Mouse (Mus musculus) embryonic facial prominence, embryonic 11.5 days (tissue): ENCODE measurements around the gene Slc6a4. TPM values are rescaled to one million over a fixed set of nuclear protein-coding genes. Genes with fewer than 3 reads are reported as not detected.

Experiments used
- ATAC-seq: fragments of 200-750 bp; cut with Nextera tagmentation; replicated peaks from 2 replicates; pipeline ENCODE4 v1.8.0; 2017; ENCODE audit warnings: low read depth; ENCODE audit not compliant: insufficient number of reproducible peaks, low FRiP score, low TSS enrichment
- DNase-seq: peaks from one replicate; pipeline ENCODE4 v3.0.0-alpha.2; 2015; ENCODE audit warnings: low spot score
- H3K27ac ChIP-seq: fragments of 300-500 bp; sonication (generic); replicated peaks from 2 replicates; pipeline ENCODE4 v1.5.1; 2014; ENCODE audit warnings: mild to moderate bottlenecking, low read depth, low read length, control low read depth
- H3K27me3 ChIP-seq: fragments of 300-500 bp; sonication (generic); 2 replicates; pipeline ENCODE4 v1.6.1; 2014; ENCODE audit warnings: mild to moderate bottlenecking, low read length, moderate library complexity, mixed read lengths; ENCODE audit not compliant: control insufficient read depth, insufficient read depth
- H3K36me3 ChIP-seq: fragments of 300-500 bp; sonication (generic); replicated peaks from 2 replicates; pipeline ENCODE4 v1.6.1; 2014; ENCODE audit warnings: low read depth, mild to moderate bottlenecking, low read length, moderate library complexity, mixed read lengths; ENCODE audit not compliant: control insufficient read depth, insufficient read depth
- H3K4me1 ChIP-seq: fragments of 300-500 bp; sonication (generic); 2 replicates; pipeline ENCODE4 v1.6.1; 2014; ENCODE audit warnings: low read length, mixed read lengths; ENCODE audit not compliant: control insufficient read depth, insufficient read depth
- H3K4me2 ChIP-seq: fragments of 300-500 bp; sonication (generic); 2 replicates; pipeline ENCODE4 v1.6.1; 2014; ENCODE audit warnings: low read depth, mild to moderate bottlenecking, control low read depth, low read length, moderate library complexity
- H3K4me3 ChIP-seq: fragments of 300-500 bp; sonication (generic); 2 replicates; pipeline ENCODE4 v1.5.1; 2014; ENCODE audit warnings: low read depth, low read length, control low read depth
- H3K9ac ChIP-seq: fragments of 300-500 bp; sonication (generic); replicated peaks from 2 replicates; pipeline ENCODE4 v1.6.1; 2014; ENCODE audit warnings: mild to moderate bottlenecking, control low read depth, low read length
- H3K9me3 ChIP-seq: fragments of 300-500 bp; sonication (generic); replicated peaks from 2 replicates; pipeline ENCODE4 v1.6.1; 2016; ENCODE audit warnings: mild to moderate bottlenecking, low read length, inconsistent platforms, mixed read lengths; ENCODE audit not compliant: control insufficient read depth
- WGBS: fragments of 180-500 bp; shearing (Covaris S2); extraction: QIAGEN DNeasy Blood & Tissue Kit; methylation state at CpG from one replicate; pipeline ENCODE4 v1.1.7; 2014; 5-methylcytosine and 5-hydroxymethylcytosine counted together
- polyA plus RNA-seq: library from polyadenylated mRNA; unstranded; fragments of >200 nt; fragmentation: Nextera tagmentation; extraction: Ambion mirVana; gene quantifications from 2 replicates; pipeline ENCODE4 v1.2.1, GENCODE M21; 2014

The Slc6a4 gene
- polyA plus RNA-seq, 1 experiment from 2014 or later: 1.0 TPM

GRCm38 (mm10) chr11:77026559-77026958, 28.2 kb downstream of the Slc6a4 start:
- no peak overlapping the region for H3K9ac ChIP-seq
- no peak overlapping the region for H3K4me2 ChIP-seq
- no peaks in the 10 kb centered on the region for H3K9me3 ChIP-seq
- 67% methylated on average over 3 of the region's 3 CpGs for WGBS
- H3K4me1 ChIP-seq: no peaks in the 10 kb centered on the region
- ATAC-seq: no peak
- H3K4me3 ChIP-seq: no peak overlapping the region
- H3K27me3 ChIP-seq: no peaks in the 10 kb centered on the region
- H3K36me3 ChIP-seq: no peaks in the 10 kb centered on the region
- H3K27ac ChIP-seq: no peak overlapping the region
- DNase-seq: no peak

GRCm38 (mm10) chr11:77028157-77028556, 29.8 kb downstream of the Slc6a4 start:
- 94% methylated on average over 3 of the region's 3 CpGs for WGBS

GRCm38 (mm10) chr11:77031151-77031934, 32.9 kb downstream of the Slc6a4 start:
- WGBS: 76% methylated on average over 14 of the region's 14 CpGs
- H3K27ac ChIP-seq: no peak overlapping the region

More at GRCm38 (mm10) chr11:77028157-77028556, 29.8 kb downstream of the Slc6a4 start:
- H3K27me3 ChIP-seq: no peaks in the 10 kb centered on the region
- no peaks in the 10 kb centered on the region for H3K9me3 ChIP-seq
- no peaks in the 10 kb centered on the region for H3K36me3 ChIP-seq
- H3K9ac ChIP-seq: no peak overlapping the region
- H3K4me3 ChIP-seq: no peak overlapping the region
- no peaks in the 10 kb centered on the region for H3K4me1 ChIP-seq
- ATAC-seq (no peak), DNase-seq (no peak)
- H3K27ac ChIP-seq: no peak overlapping the region
- H3K4me2 ChIP-seq: no peak overlapping the region

GRCm38 (mm10) chr11:77041891-77042290, 43.5 kb downstream of the Slc6a4 start:
- Histone ChIP-seq H3K9ac (no peak overlapping the region), H3K4me1 (no peaks in the 10 kb centered on the region), H3K36me3 (peaks cover 7% of the 10 kb centered on the region), H3K4me3 (no peak overlapping the region), H3K9me3 (no peaks in the 10 kb centered on the region), H3K27ac (no peak overlapping the region), H3K27me3 (no peaks in the 10 kb centered on the region), H3K4me2 (no peak overlapping the region)
- ATAC-seq: no peak
- WGBS: 81% methylated on average over 4 of the region's 4 CpGs
- no peak for DNase-seq

More at GRCm38 (mm10) chr11:77031151-77031934, 32.9 kb downstream of the Slc6a4 start:
- DNase-seq: no peak
- H3K4me2 ChIP-seq: no peak overlapping the region
- no peaks in the 10 kb centered on the region for H3K9me3 ChIP-seq
- H3K4me3 ChIP-seq: no peak overlapping the region
- no peaks in the 10 kb centered on the region for H3K27me3 ChIP-seq
- no peaks in the 10 kb centered on the region for H3K36me3 ChIP-seq
- ATAC-seq: no peak
- no peaks in the 10 kb centered on the region for H3K4me1 ChIP-seq
- no peak overlapping the region for H3K9ac ChIP-seq

GRCm38 (mm10) chr11:77042816-77043215, 44.4 kb downstream of the Slc6a4 start:
- Histone ChIP-seq H3K9ac (no peak overlapping the region), H3K4me1 (no peaks in the 10 kb centered on the region), H3K4me3 (no peak overlapping the region), H3K4me2 (no peak overlapping the region), H3K27me3 (no peaks in the 10 kb centered on the region), H3K9me3 (no peaks in the 10 kb centered on the region), H3K36me3 (peaks cover 7% of the 10 kb centered on the region), H3K27ac (no peak overlapping the region)
- DNase-seq: no peak
- no peak for ATAC-seq
- WGBS: 81% methylated on average over 2 of the region's 2 CpGs

GRCm38 (mm10) chr11:77061951-77062350, 63.5 kb downstream of the Slc6a4 start:
- Histone ChIP-seq H3K4me3 (no peak overlapping the region), H3K27me3 (no peaks in the 10 kb centered on the region), H3K4me1 (no peaks in the 10 kb centered on the region), H3K27ac (no peak overlapping the region), H3K9me3 (no peaks in the 10 kb centered on the region), H3K9ac (no peak overlapping the region), H3K4me2 (no peak overlapping the region), H3K36me3 (no peaks in the 10 kb centered on the region)
- no peak for DNase-seq
- 70% methylated on average over 5 of the region's 5 CpGs for WGBS
- ATAC-seq: no peak

GRCm38 (mm10) chr11:77063406-77063805, 65.0 kb downstream of the Slc6a4 start:
- Histone ChIP-seq H3K4me2 (no peak overlapping the region), H3K9me3 (no peaks in the 10 kb centered on the region), H3K27me3 (no peaks in the 10 kb centered on the region), H3K4me1 (no peaks in the 10 kb centered on the region), H3K4me3 (no peak overlapping the region), H3K36me3 (no peaks in the 10 kb centered on the region), H3K9ac (no peak overlapping the region), H3K27ac (no peak overlapping the region)
- no peak for ATAC-seq
- 92% methylated on average over 2 of the region's 2 CpGs for WGBS
- no peak for DNase-seq

GRCm38 (mm10) chr11:77068825-77069224, 70.4 kb downstream of the Slc6a4 start:
- Histone ChIP-seq H3K4me2 (no peak overlapping the region), H3K9me3 (no peaks in the 10 kb centered on the region), H3K27me3 (no peaks in the 10 kb centered on the region), H3K9ac (no peak overlapping the region), H3K27ac (no peak overlapping the region), H3K36me3 (no peaks in the 10 kb centered on the region), H3K4me3 (no peak overlapping the region), H3K4me1 (no peaks in the 10 kb centered on the region)
- DNase-seq: no peak
- no peak for ATAC-seq
- WGBS: 95% methylated on average over 4 of the region's 4 CpGs
